In genomic region chr9:95510693-95511404, GRCm38 (mm10) we compare ENCODE assay signal across 7 mouse cellular contexts. TPM values are rescaled to one million over a fixed set of nuclear protein-coding genes. Genes with fewer than 3 reads are reported as not detected.
DNase-seq lines count a peak whose midpoint lies in the region; ATAC-seq and TF ChIP-seq lines count a peak whose summit lies in the region.

No protein-coding gene starts in this region.

- H3K27ac ChIP-seq in bone marrow macrophage, adult 2 months (ENCODE audit: insufficient read depth, low read depth, low read length), result peak overlapping the region; percentile 89
- peak overlapping the region; percentile 93; the same call in 1 of the 2 replicates for H3K27ac ChIP-seq in forebrain, postnatal 0 days (ENCODE audit: low read depth, low read length)
- H3K27ac ChIP-seq in macrophage, result peak overlapping the region; percentile 65

- peak overlapping the region; percentile 86 for H3K9ac ChIP-seq in forebrain, postnatal 0 days

- WGBS in forebrain, postnatal 0 days, result 10% methylated on average over 21 of the region's 21 CpGs
- 9% methylated on average over 21 of the region's 21 CpGs for WGBS in macrophage (ENCODE audit: missing documents)

- peaks cover 10% of the 10 kb centered on the region for H3K36me3 ChIP-seq in megakaryocyte, embryonic 14.5 days (replicated peaks; ENCODE audit: low read length)
- no peaks in the 10 kb centered on the region for H3K36me3 ChIP-seq in forebrain, postnatal 0 days (ENCODE audit: insufficient read depth)
- no peaks in the 10 kb centered on the region for H3K36me3 ChIP-seq in macrophage (ENCODE audit: inconsistent target)

- no peak for TF ChIP-seq CTCF in bone marrow macrophage, adult 2 months (IDR thresholded peaks at IDR 0.05; ENCODE audit: low read depth, low read length)
- TF ChIP-seq CTCF in forebrain, postnatal 0 days (IDR thresholded peaks at IDR 0.05; ENCODE audit: low read depth), result no peak

- peaks cover 41% of the 10 kb centered on the region for H3K4me1 ChIP-seq in megakaryocyte, embryonic 14.5 days
- peaks cover 23% of the 10 kb centered on the region for H3K4me1 ChIP-seq in bone marrow macrophage, adult 2 months (ENCODE audit: control insufficient read depth, insufficient read depth, low read length)
- H3K4me1 ChIP-seq in forebrain, postnatal 0 days (ENCODE audit: insufficient read depth), result peaks cover 10% of the 10 kb centered on the region

- no peaks in the 10 kb centered on the region for H3K9me3 ChIP-seq in megakaryocyte, embryonic 14.5 days
- no peaks in the 10 kb centered on the region for H3K9me3 ChIP-seq in forebrain, postnatal 0 days (ENCODE audit: low read length)

- no peak for DNase-seq in forebrain, postnatal 0 days
- no peak for DNase-seq in ovary, postnatal 36 days (ENCODE audit: low spot score)
- no peak for DNase-seq in left cerebral cortex, adult 18-20 months (ENCODE audit: low spot score in 2 of 2)

- no peak for ATAC-seq in megakaryocyte, adult 5-6 weeks (ENCODE audit: poor library complexity, severe bottlenecking)
- ATAC-seq in forebrain, postnatal 0 days, result no peak

- no peak for TF ChIP-seq POLR2A in bone marrow macrophage, adult 2 months (IDR thresholded peaks at IDR 0.05; ENCODE audit: borderline replicate concordance, low read depth, low read length)

- peak overlapping the region; percentile 71 for H3K4me2 ChIP-seq in forebrain, postnatal 0 days (ENCODE audit: low read depth)

- H3K27me3 ChIP-seq in megakaryocyte, embryonic 14.5 days (replicated peaks), result no peaks in the 10 kb centered on the region
- H3K27me3 ChIP-seq in forebrain, postnatal 0 days (ENCODE audit: insufficient read depth, low read length), result no peaks in the 10 kb centered on the region

- H3K4me3 ChIP-seq in megakaryocyte, embryonic 14.5 days (replicated peaks), result peak overlapping the region; percentile 99
- peak overlapping the region; percentile 82 for H3K4me3 ChIP-seq in bone marrow macrophage, adult 2 months (ENCODE audit: insufficient read depth, low read length)
- H3K4me3 ChIP-seq in forebrain, postnatal 0 days (ENCODE audit: low read depth, low read length), result peak overlapping the region; percentile 98
- H3K4me3 ChIP-seq in macrophage (ENCODE audit: inconsistent target), result peak overlapping the region; percentile 96

- H3K79me2 ChIP-seq in macrophage (ENCODE audit: inconsistent target), result peaks cover 63% of the 10 kb centered on the region

RNA-seq across cellular contexts. Expression of gene U2surp, which starts 0.9 kb away (rescaled TPM):
- polyA plus RNA-seq in megakaryocyte, embryonic 14.5 days (2012; ENCODE audit: insufficient read depth, low replicate concordance), result 3.1 TPM in 1 of 2 replicates, not detected in the other
- 59.0 and 60.7 TPM in 2 replicates for total RNA-seq in megakaryocyte, adult 5-6 weeks (2015)
- 119 and 130 TPM in 2 replicates for total RNA-seq in megakaryocyte, adult 5-6 weeks (2017)
- polyA plus RNA-seq in bone marrow macrophage, adult 2 months (2012; ENCODE audit: insufficient read depth, insufficient read length, missing spikeins), result 51.8 and 58.0 TPM in 2 replicates
- total RNA-seq in forebrain, postnatal 0 days (2014; rRNA removed), result 58.2 and 77.5 TPM in 2 replicates
- 117 and 126 TPM in 2 replicates for polyA plus RNA-seq in forebrain, postnatal 0 days (2015; fragmentation: Nextera tagmentation; extraction: Ambion mirVana)
- 100 to 1,000 TPM; 126 to 272 (median 197) TPM for total RNA-seq in macrophage (2018; cell fraction: chromatin; rRNA removed)
- 10 to 100 TPM; 50.8 to 72.8 (median 64.3) TPM for total RNA-seq in macrophage (2018; cell fraction: cytosol; rRNA removed)
- 100 to 1,000 TPM in 17 of 26 experiments, 10 to 100 TPM in 9; 80.9 to 217 (median 113) TPM for total RNA-seq in macrophage (2018; cell fraction: nucleus; rRNA removed)
- polyA plus RNA-seq in macrophage (2018), result 39.7 to 66.3 TPM (median 45.5 TPM) in 3 replicates
- total RNA-seq in left cerebral cortex, adult 18-20 months (2021), result 10 to 100 TPM; 59.8 to 61.0 TPM

RNA-seq across cellular contexts. Expression of gene Paqr9, which starts 48.6 kb away (rescaled TPM):
- not detected in 2 replicates for polyA plus RNA-seq in megakaryocyte, embryonic 14.5 days (2012; ENCODE audit: insufficient read depth, low replicate concordance)
- 0.38 and 0.84 TPM in 2 replicates for total RNA-seq in megakaryocyte, adult 5-6 weeks (2015)
- total RNA-seq in megakaryocyte, adult 5-6 weeks (2017), result 0.37 and 1.7 TPM in 2 replicates
- polyA plus RNA-seq in bone marrow macrophage, adult 2 months (2012; ENCODE audit: insufficient read depth, insufficient read length, missing spikeins), result not detected in 2 replicates
- 20.8 and 26.0 TPM in 2 replicates for total RNA-seq in forebrain, postnatal 0 days (2014; rRNA removed)
- polyA plus RNA-seq in forebrain, postnatal 0 days (2015; fragmentation: Nextera tagmentation; extraction: Ambion mirVana), result 3.5 and 6.3 TPM in 2 replicates
- total RNA-seq in macrophage (2018; cell fraction: chromatin; rRNA removed), result under 1 TPM in 15 of 26 experiments, not detected in 11; 0.09 to 0.33 (median 0.21) TPM
- total RNA-seq in macrophage (2018; cell fraction: cytosol; rRNA removed), result under 1 TPM; 0.03 to 0.22 (median 0.12) TPM
- under 1 TPM in 19 of 26 experiments, not detected in 7; 0.04 to 0.46 (median 0.17) TPM for total RNA-seq in macrophage (2018; cell fraction: nucleus; rRNA removed)
- 0.12 to 0.53 TPM (median 0.26 TPM) in 3 replicates for polyA plus RNA-seq in macrophage (2018)
- total RNA-seq in left cerebral cortex, adult 18-20 months (2021), result 10 to 100 TPM; 31.8 to 32.1 TPM

Comparison
In these comparisons a context has a peak if more than half of its experiments do, and no peak if none do; other contexts are left out.
1. RNA of gene U2surp, which starts 0.9 kb away (polyA plus RNA-seq): 117 to 126 TPM in forebrain, postnatal 0 days, 39.7 to 66.3 TPM in macrophage and 51.8 to 58.0 TPM in bone marrow macrophage, adult 2 months; 3.1 TPM in megakaryocyte, embryonic 14.5 days; every median in the first group is over 10 times any median in the second.
2. Peak in every context shown above with its lines, with median percentiles within 50 percentile points of each other: H3K4me3 ChIP-seq and H3K27ac ChIP-seq.